Mouse (Mus musculus): ENCODE data around the gene Zic5. TPM values are rescaled to one million over a fixed set of nuclear protein-coding genes. Genes with fewer than 3 reads are reported as not detected.
"Not testable (repeated sequence)": the region's sequence is repeated elsewhere in the genome, so short reads cannot be mapped to it uniquely, and the experiment has no call there.

The Zic5 gene
- total RNA-seq, 2 experiments from 2014 or later, result 4.3 to 5.4 TPM

GRCm38 (mm10) chr14:122466756-122467362 lies 1.4 kb upstream of the Zic5 start:
- no peak for DNase-seq (ENCODE audit: low spot score in 2 of 2)

GRCm38 (mm10) chr14:122465931-122466490 lies 534 bp upstream of the Zic5 start:
- DNase-seq (ENCODE audit: low spot score in 2 of 2), result no peak

- DNase-seq (ENCODE audit: low spot score in 2 of 2), result no peak
Measured at GRCm38 (mm10) chr14:122464351-122464762, 1.1 kb downstream of the Zic5 start.

GRCm38 (mm10) chr14:122463734-122464341 lies 1.6 kb downstream of the Zic5 start:
- peak; percentile 44 to 55 for DNase-seq (ENCODE audit: low spot score in 2 of 2)

GRCm38 (mm10) chr14:122463080-122463691 lies 2.3 kb downstream of the Zic5 start:
- DNase-seq (ENCODE audit: low spot score in 2 of 2), result peak; percentile 42 to 62

- no peak for DNase-seq (ENCODE audit: low spot score in 2 of 2)
Measured at GRCm38 (mm10) chr14:122462689-122463079, 2.8 kb downstream of the Zic5 start.

- DNase-seq (ENCODE audit: low spot score in 2 of 2), result no peak
Measured at GRCm38 (mm10) chr14:122461966-122462365, 3.5 kb downstream of the Zic5 start.

- DNase-seq (ENCODE audit: low spot score in 2 of 2), result no peak
Measured at GRCm38 (mm10) chr14:122461500-122461899, 4.0 kb downstream of the Zic5 start.

- DNase-seq (ENCODE audit: low spot score in 2 of 2), result no peak
Measured at GRCm38 (mm10) chr14:122460226-122460625, 5.3 kb downstream of the Zic5 start.

GRCm38 (mm10) chr14:122459776-122460175 lies 5.7 kb downstream of the Zic5 start:
- DNase-seq (ENCODE audit: low spot score in 2 of 2), result no peak

- DNase-seq (ENCODE audit: low spot score in 2 of 2), result not testable (repeated sequence)
Measured at GRCm38 (mm10) chr14:122459332-122459731, 6.1 kb downstream of the Zic5 start.

GRCm38 (mm10) chr14:122455562-122455958 lies 9.9 kb downstream of the Zic5 start:
- no peak for DNase-seq (ENCODE audit: low spot score in 2 of 2)

GRCm38 (mm10) chr14:122454901-122455561 lies 10.4 kb downstream of the Zic5 start:
- no peak for DNase-seq (ENCODE audit: low spot score in 2 of 2)

- DNase-seq (ENCODE audit: low spot score in 2 of 2), result no peak
Measured at GRCm38 (mm10) chr14:122453996-122454738, 11.3 kb downstream of the Zic5 start.

- peak; percentile 65 to 70 for DNase-seq (ENCODE audit: low spot score in 2 of 2)
Measured at GRCm38 (mm10) chr14:122453388-122453995, 12.0 kb downstream of the Zic5 start.

GRCm38 (mm10) chr14:122452701-122453387 lies 12.6 kb downstream of the Zic5 start:
- no peak for DNase-seq (ENCODE audit: low spot score in 2 of 2)

GRCm38 (mm10) chr14:122451551-122452145 lies 13.8 kb downstream of the Zic5 start:
- no peak for DNase-seq (ENCODE audit: low spot score in 2 of 2)

- DNase-seq (ENCODE audit: low spot score in 2 of 2), result peak; percentile 64 to 77
Measured at GRCm38 (mm10) chr14:122450496-122451382, 14.7 kb downstream of the Zic5 start, which contains the start of gene Gm5089. Gene Gm5089, minus strand, starts transcription at chr14:122451115.

Measured in layer of hippocampus, postnatal 10 days (tissue).